Mouse (Mus musculus): Measurements from ENCODE around the gene Spire2. TPM values are rescaled to one million over a fixed set of nuclear protein-coding genes. Genes with fewer than 3 reads are reported as not detected.

Gene Spire2
- polyA plus RNA-seq, 1 experiment from 2014 or later = 5.1 TPM

GRCm38 (mm10) chr8:123317781-123318466, 14.6 kb upstream of the Spire2 start:
- peak overlapping the region; percentile 81 for H3K4me2 ChIP-seq (replicated peaks)
- H3K9ac ChIP-seq = peak overlapping the region; percentile 69
- H3K27me3 ChIP-seq = no peaks in the 10 kb centered on the region
- ATAC-seq (ENCODE audit: insufficient number of reproducible peaks, insufficient read depth, low FRiP score, low TSS enrichment) = peak; percentile 69
- 6% methylated on average over 21 of the region's 21 CpGs for WGBS
- H3K9me3 ChIP-seq = no peaks in the 10 kb centered on the region
- H3K4me1 ChIP-seq = peaks cover 9% of the 10 kb centered on the region
- peak overlapping the region; percentile 48 for H3K4me3 ChIP-seq
- no peaks in the 10 kb centered on the region; the same call in 1 of the 2 replicates for H3K36me3 ChIP-seq
- H3K27ac ChIP-seq = no peak overlapping the region

GRCm38 (mm10) chr8:123318467-123318911, 14.0 kb upstream of the Spire2 start, which contains the start of gene Fanca:
Gene Fanca (minus strand): TSS chr8:123318576.
- no peaks in the 10 kb centered on the region for H3K27me3 ChIP-seq
- no peaks in the 10 kb centered on the region; the same call in 1 of the 2 replicates for H3K36me3 ChIP-seq
- no peak within 1 kb of the TSS for H3K27ac ChIP-seq
- peaks cover 9% of the 10 kb centered on the region for H3K4me1 ChIP-seq
- H3K9me3 ChIP-seq = no peaks in the 10 kb centered on the region
- peak within 1 kb of the TSS; percentile 48 for H3K4me3 ChIP-seq
- peak within 1 kb of the TSS; percentile 69 for H3K9ac ChIP-seq
- ATAC-seq (ENCODE audit: insufficient number of reproducible peaks, insufficient read depth, low FRiP score, low TSS enrichment) = peak; percentile 98
- under 1% methylated on average over 24 of the region's 24 CpGs for WGBS
- peak within 1 kb of the TSS; percentile 81 for H3K4me2 ChIP-seq (replicated peaks)

GRCm38 (mm10) chr8:123319522-123320164, 12.9 kb upstream of the Spire2 start:
- H3K4me1 ChIP-seq = peaks cover 9% of the 10 kb centered on the region
- no peak for ATAC-seq (ENCODE audit: insufficient number of reproducible peaks, insufficient read depth, low FRiP score, low TSS enrichment)
- no peak overlapping the region for H3K9ac ChIP-seq
- no peak overlapping the region for H3K4me2 ChIP-seq (replicated peaks)
- no peaks in the 10 kb centered on the region for H3K27me3 ChIP-seq
- H3K4me3 ChIP-seq = no peak overlapping the region
- H3K27ac ChIP-seq = no peak overlapping the region
- H3K36me3 ChIP-seq = no peaks in the 10 kb centered on the region; the same call in 1 of the 2 replicates
- WGBS = 33% methylated on average over 7 of the region's 7 CpGs
- H3K9me3 ChIP-seq = no peaks in the 10 kb centered on the region

- Histone ChIP-seq H3K4me2 (replicated peaks) (no peak overlapping the region), H3K9ac (no peak overlapping the region), H3K27me3 (peaks cover 8% of the 10 kb centered on the region; the same call in 1 of the 2 replicates), H3K36me3 (no peaks in the 10 kb centered on the region), H3K9me3 (no peaks in the 10 kb centered on the region), H3K4me3 (no peak overlapping the region), H3K27ac (no peak overlapping the region), H3K4me1 (peaks cover 10% of the 10 kb centered on the region)
- no peak for ATAC-seq (ENCODE audit: insufficient number of reproducible peaks, insufficient read depth, low FRiP score, low TSS enrichment)
- WGBS = 95% methylated on average over 2 of the region's 2 CpGs
Measured at GRCm38 (mm10) chr8:123328552-123328951, 4.0 kb upstream of the Spire2 start.

GRCm38 (mm10) chr8:123329350-123329749, 3.2 kb upstream of the Spire2 start:
- H3K9ac ChIP-seq = no peak overlapping the region
- no peak for ATAC-seq (ENCODE audit: insufficient number of reproducible peaks, insufficient read depth, low FRiP score, low TSS enrichment)
- no peak overlapping the region for H3K4me2 ChIP-seq (replicated peaks)
- peaks cover 15% of the 10 kb centered on the region for H3K27me3 ChIP-seq
- H3K9me3 ChIP-seq = no peaks in the 10 kb centered on the region
- no peak overlapping the region for H3K27ac ChIP-seq
- peaks cover 17% of the 10 kb centered on the region for H3K4me1 ChIP-seq
- H3K4me3 ChIP-seq = no peak overlapping the region
- H3K36me3 ChIP-seq = no peaks in the 10 kb centered on the region
- 83% methylated on average over 4 of the region's 4 CpGs for WGBS

GRCm38 (mm10) chr8:123329961-123330360, 2.6 kb upstream of the Spire2 start:
- Histone ChIP-seq H3K27me3 (peaks cover 19% of the 10 kb centered on the region), H3K4me1 (peaks cover 18% of the 10 kb centered on the region), H3K27ac (no peak overlapping the region), H3K4me2 (replicated peaks) (no peak overlapping the region), H3K36me3 (no peaks in the 10 kb centered on the region), H3K9ac (no peak overlapping the region), H3K4me3 (no peak overlapping the region), H3K9me3 (no peaks in the 10 kb centered on the region)
- 74% methylated on average over 5 of the region's 5 CpGs for WGBS
- no peak for ATAC-seq (ENCODE audit: insufficient number of reproducible peaks, insufficient read depth, low FRiP score, low TSS enrichment)

- H3K36me3 ChIP-seq = no peaks in the 10 kb centered on the region
- ATAC-seq (ENCODE audit: insufficient number of reproducible peaks, insufficient read depth, low FRiP score, low TSS enrichment) = no peak
- H3K4me2 ChIP-seq (replicated peaks) = no peak overlapping the region
- H3K27ac ChIP-seq = no peak overlapping the region
- peaks cover 19% of the 10 kb centered on the region for H3K27me3 ChIP-seq
- H3K9ac ChIP-seq = no peak overlapping the region
- no peaks in the 10 kb centered on the region for H3K9me3 ChIP-seq
- 80% methylated on average over 6 of the region's 6 CpGs for WGBS
- H3K4me1 ChIP-seq = peaks cover 18% of the 10 kb centered on the region
- H3K4me3 ChIP-seq = no peak overlapping the region
Measured at GRCm38 (mm10) chr8:123330701-123331100, 1.8 kb upstream of the Spire2 start.

GRCm38 (mm10) chr8:123331301-123331700, 1.2 kb upstream of the Spire2 start:
- Histone ChIP-seq H3K36me3 (no peaks in the 10 kb centered on the region), H3K9me3 (no peaks in the 10 kb centered on the region), H3K27me3 (peaks cover 19% of the 10 kb centered on the region), H3K27ac (no peak overlapping the region), H3K4me2 (replicated peaks) (no peak overlapping the region), H3K4me3 (no peak overlapping the region), H3K9ac (no peak overlapping the region), H3K4me1 (peaks cover 18% of the 10 kb centered on the region)
- no peak for ATAC-seq (ENCODE audit: insufficient number of reproducible peaks, insufficient read depth, low FRiP score, low TSS enrichment)
- 84% methylated on average over 2 of the region's 2 CpGs for WGBS

- H3K4me1 ChIP-seq = peaks cover 18% of the 10 kb centered on the region
- no peak for ATAC-seq (ENCODE audit: insufficient number of reproducible peaks, insufficient read depth, low FRiP score, low TSS enrichment)
- H3K9me3 ChIP-seq = no peaks in the 10 kb centered on the region
- H3K4me3 ChIP-seq = peak overlapping the region; percentile 54
- peak overlapping the region; percentile 11; the same call in 1 of the 2 replicates for H3K27ac ChIP-seq
- H3K4me2 ChIP-seq (replicated peaks) = peak overlapping the region; percentile 91
- H3K36me3 ChIP-seq = no peaks in the 10 kb centered on the region
- peaks cover 19% of the 10 kb centered on the region for H3K27me3 ChIP-seq
- H3K9ac ChIP-seq = no peak overlapping the region
- 46% methylated on average over 8 of the region's 8 CpGs for WGBS
Measured at GRCm38 (mm10) chr8:123331810-123332209, 703 bp upstream of the Spire2 start.

GRCm38 (mm10) chr8:123333091-123333587, 626 bp downstream of the Spire2 start:
- Histone ChIP-seq H3K27me3 (peaks cover 19% of the 10 kb centered on the region), H3K9me3 (no peaks in the 10 kb centered on the region), H3K27ac (peak overlapping the region; percentile 63; the same call in 1 of the 2 replicates), H3K4me1 (peaks cover 18% of the 10 kb centered on the region), H3K4me3 (peak overlapping the region; percentile 54), H3K9ac (peak overlapping the region; percentile 50; the same call in 1 of the 2 replicates), H3K36me3 (no peaks in the 10 kb centered on the region), H3K4me2 (replicated peaks) (peak overlapping the region; percentile 91)
- ATAC-seq (ENCODE audit: insufficient number of reproducible peaks, insufficient read depth, low FRiP score, low TSS enrichment) = peak; percentile 29; the same call in 1 of the 2 replicates
- WGBS = 3% methylated on average over 20 of the region's 21 CpGs

- Histone ChIP-seq H3K4me3 (peak overlapping the region; percentile 6; the same call in 1 of the 2 replicates), H3K36me3 (no peaks in the 10 kb centered on the region), H3K9me3 (no peaks in the 10 kb centered on the region), H3K27ac (0 out of 2 replicates have a peak overlapping the region, but pooled peaks have one; percentile 23), H3K27me3 (peaks cover 19% of the 10 kb centered on the region), H3K4me1 (peaks cover 18% of the 10 kb centered on the region), H3K9ac (no peak overlapping the region), H3K4me2 (replicated peaks) (peak overlapping the region; percentile 91; the same call in 1 of the 2 replicates)
- 7% methylated on average over 7 of the region's 7 CpGs for whole genome bisulfite sequencing
- no peak for ATAC-seq (ENCODE audit: insufficient number of reproducible peaks, insufficient read depth, low FRiP score, low TSS enrichment)
Measured at GRCm38 (mm10) chr8:123333864-123334263, 1.4 kb downstream of the Spire2 start.
